Mouse (Mus musculus): ENCODE results near the gene Cd22.
"Not testable (repeated sequence)": the region's sequence is repeated elsewhere in the genome, so short reads cannot be mapped to it uniquely, and the experiment has no call there.

The Cd22 gene

DNA sequence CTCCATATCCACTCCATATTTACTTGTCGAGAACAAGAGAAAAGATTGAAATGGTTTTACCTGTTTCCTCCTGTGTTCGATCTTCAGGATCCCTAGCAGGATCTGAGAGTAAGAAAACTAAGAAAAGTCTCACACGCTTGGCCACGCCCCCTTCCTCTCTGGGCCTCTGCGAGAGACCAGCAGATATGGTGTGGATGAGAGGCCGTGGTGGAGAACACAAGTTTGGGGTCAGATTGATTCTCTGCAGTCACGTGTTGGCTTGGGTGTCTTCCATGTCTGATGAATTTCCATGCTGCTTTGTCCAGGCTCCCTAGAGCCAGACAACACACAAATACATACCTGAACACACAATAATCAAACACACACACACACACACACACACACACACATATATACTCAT, at the start of gene Cd22:
Gene Cd22 (minus strand): TSS at position 167 of the 400 bp plus-strand sequence.
- DNase-seq (ENCODE audit: extremely low spot score, low read depth, low spot score) = no peak

DNA sequence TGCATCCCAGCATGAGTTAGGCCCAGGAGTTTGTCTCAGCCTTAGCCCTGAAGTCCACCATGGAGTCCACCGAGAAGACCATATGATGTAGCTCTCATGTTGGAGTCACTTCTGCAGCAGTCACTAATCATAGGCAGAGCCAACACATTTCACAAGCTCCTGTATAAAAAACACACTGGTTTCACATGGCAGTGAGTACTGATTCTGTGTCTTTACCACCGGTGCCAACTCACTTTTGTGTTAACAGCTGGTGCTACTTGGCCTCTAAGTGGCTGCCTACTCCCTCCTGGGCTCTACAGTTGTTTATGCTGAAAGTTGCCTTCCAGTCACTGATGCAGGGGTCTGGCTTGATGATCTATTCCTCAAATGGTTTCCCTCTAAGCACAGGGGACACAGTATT, 44.4 kb upstream of the Cd22 start, which contains the start of gene Hamp2:
Gene Hamp2 (minus strand): TSS at position 101 of the 400 bp plus-strand sequence.
- DNase-seq (ENCODE audit: extremely low spot score, low read depth, low spot score) = not testable (repeated sequence)

DNA sequence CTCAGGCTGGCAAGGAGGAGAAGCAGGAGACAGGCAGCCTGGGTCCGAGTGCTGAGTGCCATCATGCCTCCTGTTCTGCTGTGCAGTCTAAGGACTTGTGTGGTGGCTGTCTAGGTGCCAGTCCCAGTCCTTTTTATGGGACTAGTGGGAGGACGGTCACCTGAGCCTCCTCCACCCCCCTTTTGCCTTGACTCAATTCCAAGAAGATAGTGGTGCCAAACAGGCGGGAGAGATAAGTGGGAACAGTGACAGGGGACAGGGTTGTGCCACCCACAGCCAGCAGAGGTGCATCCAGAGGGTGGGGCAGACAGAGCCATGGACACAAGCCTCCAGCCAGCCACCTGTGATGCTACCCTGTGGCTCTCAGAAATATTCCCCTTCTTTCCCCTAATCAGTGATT, 43.9 kb upstream of the Cd22 start:
- DNase-seq (ENCODE audit: extremely low spot score, low read depth, low spot score) = no peak

DNA sequence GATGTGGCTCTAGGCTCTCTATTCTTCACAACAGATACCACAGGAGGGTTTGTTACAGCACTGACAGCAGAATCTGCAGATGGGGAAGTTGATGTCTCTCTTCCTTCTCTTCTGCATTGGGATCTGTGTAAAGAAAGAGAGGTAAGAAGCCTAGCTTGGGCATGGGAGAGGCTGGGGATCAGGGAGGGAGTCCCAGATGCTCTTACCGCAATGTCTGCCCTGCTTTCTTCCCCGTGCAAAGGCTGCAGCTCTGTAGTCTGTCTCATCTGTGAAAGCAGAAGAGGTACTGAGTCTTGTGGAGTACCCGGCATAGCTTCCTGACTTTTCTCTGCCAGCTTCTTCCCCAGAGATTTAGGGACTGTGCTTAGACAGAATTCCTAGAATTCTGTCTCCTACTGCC, 42.3 kb upstream of the Cd22 start:
- DNase-seq (ENCODE audit: extremely low spot score, low read depth, low spot score) = not testable (repeated sequence)

DNA sequence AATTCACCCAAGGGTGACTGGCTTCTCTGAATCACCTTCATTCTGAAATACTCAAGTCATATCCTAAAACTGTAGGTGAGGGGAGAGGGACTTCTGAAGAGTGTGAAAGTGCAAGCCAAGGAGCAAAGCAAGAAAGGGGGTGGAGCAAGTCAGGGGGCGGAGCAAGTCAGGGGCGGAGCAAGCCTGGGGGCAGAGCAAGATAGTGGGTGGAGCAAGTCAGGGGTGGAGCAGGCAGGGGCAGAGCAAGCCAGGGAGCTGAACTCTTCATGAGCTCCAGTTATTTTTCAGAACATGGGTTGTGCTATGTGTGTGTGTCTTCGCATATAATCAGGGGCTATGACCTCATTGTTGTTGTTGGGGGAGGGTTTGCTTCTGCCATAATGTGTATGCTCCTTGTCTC, 40.1 kb upstream of the Cd22 start:
- DNase-seq (ENCODE audit: extremely low spot score, low read depth, low spot score) = no peak

DNA sequence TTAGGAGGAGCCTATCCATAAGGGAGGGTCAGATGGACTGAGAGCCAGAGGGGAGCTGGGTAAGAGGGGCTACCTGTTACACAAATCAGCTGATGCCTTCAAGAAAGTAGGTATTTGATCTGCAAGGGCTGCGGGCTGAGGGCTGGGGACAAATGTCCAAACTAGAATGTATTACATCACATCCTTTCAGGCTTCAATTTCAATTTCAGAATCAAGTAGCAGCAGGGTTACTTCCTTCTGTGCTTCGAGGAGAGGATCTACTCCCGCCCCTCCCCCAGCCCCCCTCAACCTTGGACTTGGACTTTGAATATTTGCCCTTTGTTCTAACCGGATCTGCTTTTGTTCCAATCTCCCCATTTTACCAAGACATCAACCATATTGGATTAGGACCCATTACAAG, 37.1 kb upstream of the Cd22 start:
- no peak for DNase-seq (ENCODE audit: extremely low spot score, low read depth, low spot score)

DNA sequence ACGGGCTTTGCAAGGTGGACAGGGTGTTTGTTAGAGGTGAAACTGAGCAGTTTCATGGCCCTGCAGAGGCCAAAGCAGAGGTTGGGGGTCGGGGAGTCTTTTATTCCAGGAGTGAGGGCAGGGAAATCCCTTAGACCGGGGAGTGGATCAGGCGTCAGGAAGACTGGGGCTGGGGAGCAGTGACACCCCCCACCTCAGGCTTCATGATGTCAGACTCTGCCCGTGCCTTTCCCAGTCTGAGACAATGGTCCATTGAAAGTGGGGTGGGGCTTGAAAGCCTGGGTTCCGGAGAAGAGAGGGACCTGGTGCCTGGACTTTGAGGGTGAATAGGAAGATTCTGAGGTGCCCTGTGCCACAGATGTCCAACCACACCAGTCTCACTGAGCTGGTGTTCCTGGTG, 36.6 kb upstream of the Cd22 start:
- no peak for DNase-seq (ENCODE audit: extremely low spot score, low read depth, low spot score)

DNA sequence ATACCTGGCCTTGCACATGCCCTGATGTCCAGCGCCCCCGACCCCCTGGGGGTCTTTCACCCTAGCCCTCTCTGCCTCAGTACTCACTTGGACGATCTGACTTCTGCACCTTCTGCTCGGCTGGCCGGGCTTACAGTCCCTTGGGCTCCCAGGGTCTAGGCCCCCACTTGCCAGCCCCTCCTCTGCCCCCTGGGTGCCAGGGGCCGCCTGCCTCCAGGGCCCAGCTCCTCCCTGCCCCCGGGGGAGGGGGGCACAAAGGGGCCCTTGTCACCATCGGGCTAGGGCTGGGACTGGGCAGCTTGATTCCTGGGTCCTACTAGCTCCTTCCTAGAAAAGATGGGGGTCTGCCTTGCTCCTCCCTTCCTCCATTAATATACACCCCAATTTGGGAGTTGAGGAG, 34.6 kb upstream of the Cd22 start, which contains the start of gene Mag:
Gene Mag (minus strand): TSS at position 142 of the 400 bp plus-strand sequence.
- no peak for DNase-seq (ENCODE audit: extremely low spot score, low read depth, low spot score)

DNA sequence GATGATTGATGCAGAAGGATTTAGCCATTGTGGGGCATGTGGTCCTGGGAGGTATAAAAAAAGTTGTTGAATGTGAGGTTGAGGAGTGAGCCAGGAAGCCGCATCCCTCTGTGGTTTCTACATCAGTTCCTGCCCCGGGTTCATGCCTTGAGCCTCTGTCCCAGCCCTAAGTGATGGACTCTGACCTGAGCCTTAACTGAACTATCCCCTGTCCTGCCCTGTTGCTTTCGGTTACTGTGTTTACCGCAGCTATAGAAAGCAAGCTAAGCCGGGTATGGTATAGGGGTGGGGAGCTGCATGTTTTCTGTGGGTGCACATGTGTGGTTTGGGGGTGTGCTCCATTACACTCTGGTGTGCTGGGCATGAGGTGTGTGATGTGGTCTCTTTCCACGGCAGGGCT, 29.6 kb upstream of the Cd22 start:
- DNase-seq (ENCODE audit: extremely low spot score, low read depth, low spot score) = no peak

DNA sequence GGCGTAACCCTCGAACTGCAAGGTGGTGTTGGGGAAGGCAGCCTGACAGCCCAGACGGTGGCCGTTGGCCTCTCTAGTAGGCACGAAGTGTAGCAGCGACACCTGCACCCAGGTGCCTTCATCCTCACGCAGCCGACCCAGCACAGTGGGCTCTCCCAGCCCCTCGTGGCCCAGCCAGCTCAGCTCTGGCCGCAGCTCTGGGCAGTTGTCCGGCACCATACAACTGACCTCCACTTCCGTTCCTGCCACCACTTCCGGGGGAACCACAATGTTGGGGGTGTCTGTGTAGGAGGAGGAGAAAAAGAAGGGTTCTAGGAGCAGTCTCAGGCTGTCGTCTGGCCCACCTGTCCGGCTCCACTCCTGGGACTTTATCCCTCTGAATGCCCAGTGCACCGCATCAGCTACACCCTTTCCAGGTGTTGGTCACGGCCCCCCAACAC, 28.9 kb upstream of the Cd22 start:
- DNase-seq (ENCODE audit: extremely low spot score, low read depth, low spot score) = no peak

DNA sequence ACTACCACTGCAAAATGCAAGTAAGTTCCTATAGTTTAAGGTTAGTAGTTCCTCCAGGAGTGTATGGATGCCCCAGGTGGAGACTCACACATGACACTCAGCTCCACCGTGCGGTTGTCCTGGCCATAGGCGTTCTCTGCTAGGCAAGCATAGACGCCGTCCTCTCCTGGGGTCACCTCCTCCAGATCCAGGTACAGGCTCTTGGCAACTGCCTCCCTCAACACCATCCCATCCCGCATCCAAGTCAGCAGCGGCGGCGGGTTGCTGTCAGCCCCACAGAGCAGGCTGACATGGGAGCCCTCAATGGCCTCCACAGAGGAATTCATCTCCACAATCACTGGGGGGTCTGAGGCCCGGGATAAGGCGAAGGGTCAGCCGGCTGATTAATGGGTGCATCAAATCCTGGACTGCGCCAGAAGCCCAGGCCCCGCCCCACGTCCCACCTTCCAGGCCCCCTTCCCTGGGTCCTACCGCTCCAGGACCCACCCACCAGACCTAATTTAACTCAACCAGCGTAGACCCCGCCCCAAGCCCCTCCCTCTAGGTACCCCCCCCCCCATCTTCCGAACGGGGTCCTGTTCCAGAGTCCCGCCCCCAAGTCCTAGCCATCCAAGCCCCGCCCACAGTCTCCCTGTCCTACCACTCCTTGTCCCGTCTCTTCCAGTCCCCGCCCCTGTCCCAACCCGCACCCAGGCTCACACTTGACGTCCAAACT, 28.3 kb upstream of the Cd22 start:
- no peak for DNase-seq (ENCODE audit: extremely low spot score, low read depth, low spot score)

DNA sequence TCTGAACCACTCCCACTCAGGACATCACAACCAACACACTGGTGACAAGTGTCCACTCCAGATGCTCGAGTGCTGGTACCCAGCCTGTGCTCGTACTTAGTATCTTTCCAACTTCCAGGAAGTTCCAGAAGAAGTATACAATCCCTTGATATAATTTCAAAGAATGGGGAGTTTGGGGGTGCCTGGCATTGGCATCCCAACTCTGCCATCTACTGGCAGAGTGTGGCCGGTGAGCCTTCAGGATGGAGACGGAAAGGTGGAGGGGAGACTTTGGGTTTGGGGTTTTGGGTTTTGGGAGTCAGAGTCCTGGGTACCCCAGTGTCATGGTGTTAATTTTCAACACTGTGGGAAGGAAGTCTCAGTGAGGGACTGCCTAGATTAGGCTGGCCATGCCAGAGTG, 23.9 kb upstream of the Cd22 start:
- DNase-seq (ENCODE audit: extremely low spot score, low read depth, low spot score) = no peak

DNA sequence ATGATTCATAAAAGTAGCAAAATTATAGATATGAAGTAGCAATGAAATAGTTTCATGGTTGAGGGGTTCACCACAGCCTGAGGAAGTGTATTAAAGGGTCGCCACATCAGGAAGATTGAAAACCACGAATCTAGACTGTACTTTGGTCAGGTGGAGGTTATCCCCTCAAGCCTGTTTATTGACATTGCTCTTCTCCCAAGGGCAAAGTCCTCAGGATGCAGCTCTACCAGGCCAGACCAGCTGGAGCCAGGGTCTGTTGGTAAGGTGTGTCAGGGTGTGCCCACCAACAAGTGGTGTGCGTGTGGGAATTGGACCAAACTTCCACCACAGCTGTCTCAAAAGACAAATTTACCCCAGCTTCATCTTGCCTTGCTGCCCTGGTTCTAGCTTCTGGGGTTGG, 15.1 kb upstream of the Cd22 start:
- DNase-seq (ENCODE audit: extremely low spot score, low read depth, low spot score) = no peak

DNA sequence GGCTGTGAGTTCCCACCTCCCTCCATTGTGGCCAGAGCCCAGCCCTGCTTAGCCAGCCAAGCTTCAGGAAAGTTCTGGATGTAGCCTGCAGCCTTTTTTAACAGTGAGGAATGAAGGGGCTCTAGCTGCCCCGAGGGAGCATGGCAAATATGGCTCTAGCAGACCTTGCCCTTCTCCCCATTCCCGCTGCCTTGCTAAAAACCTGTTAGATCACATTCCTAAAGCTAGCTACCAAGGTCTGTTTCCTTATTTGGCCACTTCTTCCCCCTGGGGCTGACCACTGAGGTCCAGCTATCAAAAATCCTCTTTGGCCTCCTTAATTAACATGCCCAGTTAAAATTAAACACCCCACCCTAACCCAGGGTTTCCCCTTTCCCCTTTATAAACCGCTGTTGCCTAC, 12.4 kb upstream of the Cd22 start:
- no peak for DNase-seq (ENCODE audit: extremely low spot score, low read depth, low spot score)

DNA sequence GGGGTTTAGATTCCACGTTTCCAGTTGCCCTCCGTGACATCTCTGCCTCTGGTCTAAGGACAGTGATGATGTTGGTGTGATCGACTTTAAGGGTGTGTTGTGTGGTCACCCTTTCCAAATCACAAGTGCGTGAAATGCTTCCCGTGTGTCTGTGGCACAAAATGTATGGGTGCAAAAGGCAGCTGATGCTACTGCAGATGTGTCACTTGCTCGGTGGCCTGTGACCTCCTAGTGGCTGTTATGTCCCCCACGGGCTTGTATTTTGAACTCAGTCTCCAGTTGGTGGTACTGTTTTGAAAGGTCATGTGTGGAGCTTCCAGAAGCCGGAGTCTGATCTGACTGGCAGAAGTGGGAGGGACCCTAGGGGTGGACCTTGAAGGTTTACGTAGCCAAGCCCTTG, 11.6 kb upstream of the Cd22 start:
- no peak for DNase-seq (ENCODE audit: extremely low spot score, low read depth, low spot score)

DNA sequence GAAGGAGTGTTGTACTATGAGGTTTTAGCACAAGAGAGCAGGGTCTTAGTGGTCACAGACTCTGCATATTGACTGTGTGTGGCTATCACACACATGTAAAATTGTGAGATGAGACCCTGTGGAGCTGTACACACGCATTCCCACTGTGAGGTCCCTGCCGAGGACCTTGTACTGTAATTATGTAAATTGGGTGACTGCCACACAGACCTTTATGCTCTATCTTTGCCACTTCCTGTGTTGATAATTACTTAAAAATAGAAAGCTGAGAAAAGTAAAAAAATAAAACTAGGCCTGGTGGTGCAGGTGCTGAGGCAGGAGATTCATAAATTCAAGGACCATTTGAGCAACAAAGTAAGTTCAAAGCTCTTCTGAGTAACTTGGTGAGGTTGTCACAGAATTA, 10.5 kb upstream of the Cd22 start:
- no peak for DNase-seq (ENCODE audit: extremely low spot score, low read depth, low spot score)

DNA sequence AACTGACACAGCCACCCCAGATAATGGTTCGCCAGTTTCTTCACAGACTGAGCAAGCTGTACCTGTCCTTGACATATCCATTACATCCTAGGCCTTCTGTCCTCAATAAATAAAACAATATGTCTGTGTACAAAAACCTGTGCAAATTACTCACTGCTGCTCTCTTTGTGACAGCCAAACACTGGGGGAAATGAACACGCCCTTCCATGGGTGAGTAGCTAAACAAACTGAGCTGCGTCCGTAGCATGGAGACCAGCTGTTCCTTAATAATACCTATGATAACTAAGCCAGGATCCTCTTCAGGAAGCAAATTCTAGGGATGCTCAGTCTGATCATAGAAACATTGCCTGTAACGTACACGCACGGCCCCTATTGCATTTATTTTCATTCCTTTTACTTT, 8.6 kb upstream of the Cd22 start:
- DNase-seq (ENCODE audit: extremely low spot score, low read depth, low spot score) = no peak

DNA sequence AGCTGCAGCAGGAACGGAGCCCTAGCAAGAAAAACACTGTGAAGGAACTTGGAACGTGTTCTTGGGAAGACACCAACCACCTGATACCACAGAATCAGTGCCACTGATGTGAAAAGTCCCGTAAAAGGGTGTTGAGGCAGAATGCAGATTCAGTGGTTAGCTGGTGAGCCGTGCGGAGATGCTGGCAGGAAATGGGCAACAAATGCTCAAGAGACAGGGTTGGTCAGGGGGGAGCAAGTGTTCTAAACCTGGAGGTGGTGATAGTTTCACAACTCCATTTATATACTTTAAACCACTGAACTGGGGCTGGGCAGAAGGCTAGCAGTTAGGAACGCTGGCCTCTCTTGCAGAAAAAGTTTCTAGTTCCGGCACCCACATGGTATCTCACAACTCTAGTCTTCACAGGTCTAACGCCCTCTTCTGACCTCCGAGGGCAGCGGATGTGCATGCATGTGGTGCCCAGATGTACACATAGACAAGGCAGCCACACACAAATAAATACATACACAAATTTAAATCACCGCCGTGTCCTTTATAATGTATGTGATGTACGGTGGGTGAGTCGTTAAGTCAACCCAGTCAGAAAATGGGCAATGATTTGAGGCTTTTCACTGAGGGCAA, 7.5 kb upstream of the Cd22 start:
- DNase-seq (ENCODE audit: extremely low spot score, low read depth, low spot score) = no peak

DNA sequence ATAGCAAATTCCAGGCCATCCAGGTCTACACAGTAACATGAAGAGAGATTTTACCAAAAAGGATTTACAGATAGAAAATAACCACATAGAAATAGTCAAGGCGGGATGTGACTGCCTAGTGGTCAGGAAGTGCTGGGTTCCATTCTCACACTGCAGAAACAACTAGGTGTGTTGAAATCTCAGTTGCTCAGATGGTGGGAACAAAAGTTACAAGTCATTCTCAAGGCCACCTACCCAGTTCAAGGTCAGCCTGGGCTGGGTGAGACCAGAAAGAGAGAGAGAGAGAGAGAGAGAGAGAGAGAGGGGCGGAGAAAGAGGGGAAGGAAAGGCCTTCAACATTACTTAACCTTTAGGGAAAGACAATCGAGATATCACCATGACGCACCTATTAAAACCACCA, 6.7 kb upstream of the Cd22 start:
- no peak for DNase-seq (ENCODE audit: extremely low spot score, low read depth, low spot score)

DNA sequence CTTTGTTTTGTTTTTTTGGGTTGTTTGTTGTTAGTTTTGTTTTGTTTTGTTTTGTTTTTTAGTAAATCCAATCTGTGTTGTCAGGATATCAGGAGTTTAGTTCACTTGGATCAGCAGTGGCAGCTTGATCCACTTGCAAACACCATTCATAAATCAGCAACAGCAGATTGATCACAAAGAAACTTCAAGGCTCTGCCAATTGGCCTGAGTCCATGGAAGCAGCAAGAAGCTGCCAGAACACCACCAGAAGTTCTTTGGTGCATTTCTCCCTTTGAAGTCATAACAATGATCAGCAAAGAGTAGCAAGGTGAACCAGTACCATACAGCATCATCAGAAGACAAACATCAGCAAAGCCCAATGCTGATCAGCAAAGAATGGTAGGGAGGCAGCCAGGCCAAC, 3.9 kb upstream of the Cd22 start:
- no peak for DNase-seq (ENCODE audit: extremely low spot score, low read depth, low spot score)

DNA sequence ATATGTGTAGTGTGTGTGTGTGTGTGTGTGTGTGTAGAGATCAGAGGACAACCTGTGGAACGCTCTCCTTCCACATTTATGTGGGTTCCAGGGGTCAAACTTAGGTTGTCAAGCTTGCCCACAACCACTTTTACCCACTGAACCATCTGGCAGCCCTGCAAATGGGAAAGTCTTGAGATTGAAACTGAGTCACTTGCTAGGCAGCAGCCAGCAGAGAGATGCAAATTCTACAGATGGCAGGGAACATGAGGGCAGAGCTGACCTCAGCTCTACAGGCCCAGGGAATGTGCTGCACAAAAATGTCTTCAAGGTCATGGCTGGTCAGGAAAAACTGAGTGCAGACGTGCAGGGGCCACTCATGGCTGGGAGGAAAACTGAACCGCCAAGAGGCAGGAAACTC, 1.2 kb upstream of the Cd22 start:
- DNase-seq (ENCODE audit: extremely low spot score, low read depth, low spot score) = no peak

DNA sequence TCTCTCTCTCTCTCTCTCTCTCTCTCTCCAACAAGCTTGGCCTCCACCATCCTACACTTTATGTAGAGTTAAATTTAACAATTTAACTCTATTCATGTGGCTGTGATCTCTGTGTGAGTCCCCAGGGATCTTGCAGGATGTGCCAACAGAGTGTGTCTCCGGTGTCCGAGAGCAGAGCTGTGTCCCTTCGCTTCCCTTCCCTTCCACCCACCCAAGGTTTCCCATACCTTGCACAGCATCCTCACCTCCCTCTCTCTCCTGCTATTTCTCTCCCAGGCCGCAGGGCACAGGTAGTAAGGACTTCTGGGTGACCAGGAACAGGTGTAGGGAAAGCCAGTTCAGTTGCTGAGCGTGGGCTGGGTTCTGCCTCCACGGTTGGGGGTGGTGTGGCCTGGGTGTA, 1.2 kb downstream of the Cd22 start:
- no peak for DNase-seq (ENCODE audit: extremely low spot score, low read depth, low spot score)

DNA sequence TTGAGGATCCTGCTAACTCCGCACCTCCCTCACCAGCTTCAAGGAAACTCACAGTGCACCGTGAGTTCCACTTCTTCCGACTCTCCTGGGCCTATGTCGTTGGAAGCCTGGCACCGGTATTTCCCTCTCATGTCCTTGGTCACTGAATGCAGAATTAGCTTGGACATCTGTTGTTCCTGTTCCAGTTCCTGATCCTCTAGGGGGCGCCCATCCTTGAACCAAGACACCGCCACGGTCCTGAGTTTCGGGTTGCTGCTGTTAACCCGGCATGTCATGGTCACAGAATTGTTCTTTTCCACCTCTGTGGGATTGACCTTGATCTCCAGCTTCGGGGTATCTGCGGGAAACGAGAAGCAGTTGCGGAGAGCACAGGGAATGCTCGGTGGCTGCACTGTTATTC, 7.1 kb downstream of the Cd22 start:
- DNase-seq (ENCODE audit: extremely low spot score, low read depth, low spot score) = peak; percentile 28
